Comparison of ENCODE assay signal across 16 mouse cellular contexts in the genomic region with DNA sequence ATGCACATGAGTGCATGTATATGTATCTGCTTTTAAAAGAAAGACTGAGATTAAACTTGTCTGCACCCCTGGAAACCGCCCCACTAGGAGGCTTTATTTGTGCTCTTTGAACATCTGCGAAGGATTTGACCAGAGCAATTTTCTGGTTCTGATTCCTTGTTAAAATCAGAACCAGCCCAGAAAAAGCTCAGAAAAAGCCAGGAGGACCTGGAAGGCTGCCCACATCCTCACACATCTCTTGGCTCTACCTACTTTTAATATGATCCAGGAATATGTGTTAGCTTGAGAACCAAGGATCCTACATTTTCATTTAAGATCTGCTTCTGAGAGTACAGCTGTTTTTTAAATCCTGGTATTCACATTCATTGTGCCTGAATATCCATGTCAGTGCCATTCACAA. TPM values are rescaled to one million over a fixed set of nuclear protein-coding genes. Genes with fewer than 3 reads are reported as not detected.
DNase-seq lines count a peak whose midpoint lies in the region; TF ChIP-seq lines count a peak whose summit lies in the region.
"Had no signal": no experiment of that assay in that cellular context is flagged by ENCODE, and none has a peak within 500 bp of the region (broad histone marks: within the 10 kb centered on the region; RNA-seq: fewer than 3 reads in every experiment).

No protein-coding gene starts in this region.

- TF ChIP-seq POLR2A in cerebellum, adult 2 months (IDR thresholded peaks at IDR 0.05; ENCODE audit: borderline replicate concordance, insufficient read depth, low read length) = no peak

- TF ChIP-seq CTCF in cerebellum, adult 2 months (IDR thresholded peaks at IDR 0.05; ENCODE audit: borderline replicate concordance, insufficient read depth, low read depth, low read length) = no peak

- H3K4me1 ChIP-seq in cerebellum, adult 2 months (ENCODE audit: control insufficient read depth, insufficient read depth, low read length) = no peaks in the 10 kb centered on the region
- H3K4me1 ChIP-seq: forebrain, embryonic 12.5 days; heart, embryonic 12.5 days; hindbrain, embryonic 10.5 days; hindbrain, embryonic 15.5 days had no signal

- DNase-seq in frontal cortex, adult 2 months (ENCODE audit: extremely low spot score in 1 of 2, low spot score in 1 of 2) = peak; percentile 20 to 52
- no peak for DNase-seq in frontal cortex, postnatal 14 days (ENCODE audit: low spot score in 2 of 2)
- peak; percentile 11 for DNase-seq in right cerebral cortex, adult 18-20 months
- DNase-seq in right cerebral cortex, postnatal 25 days = no peak
- DNase-seq in right cerebral cortex, postnatal 10 days (ENCODE audit: low spot score in 2 of 2) = peak; percentile 61 to 62
- DNase-seq in cerebellum, adult 2 months = no peak
- no peak for DNase-seq in T-cell, adult 2 months (ENCODE audit: low spot score)
- DNase-seq: adrenal gland, adult 8-10 months; cerebellum, adult 11-12 months; cerebellum, postnatal 10 days; gastrocnemius, adult 2 months; gastrocnemius, postnatal 25 days had no signal

- H3K4me3 ChIP-seq in cerebellum, adult 2 months (replicated peaks; ENCODE audit: insufficient read depth, low read depth, low read length) = no peak overlapping the region
- H3K4me3 ChIP-seq: forebrain, embryonic 12.5 days; gastrocnemius, adult 2 months; heart, embryonic 12.5 days; hindbrain, embryonic 10.5 days; hindbrain, embryonic 15.5 days had no signal

- no peak overlapping the region for H3K27ac ChIP-seq in cerebellum, adult 2 months (ENCODE audit: insufficient read depth, low read length)
- H3K27ac ChIP-seq: forebrain, embryonic 12.5 days; gastrocnemius, adult 2 months; hindbrain, embryonic 10.5 days; hindbrain, embryonic 15.5 days had no signal

- H3K27me3 ChIP-seq in cerebellum, adult 2 months (ENCODE audit: control insufficient read depth, insufficient read depth, low read length) = no peaks in the 10 kb centered on the region
- H3K27me3 ChIP-seq: forebrain, embryonic 12.5 days; heart, embryonic 12.5 days; hindbrain, embryonic 15.5 days had no signal

- WGBS in cerebellum, adult 2 months = 79% methylated on average over 2 of the region's 2 CpGs

RNA-seq across cellular contexts. Expression of gene Card11, which starts 29.0 kb away (rescaled TPM):
- 0.20 and 0.27 TPM in 2 replicates for polyA plus RNA-seq in frontal cortex, adult 2 months (2012; rRNA removed)
- 0.25 and 0.44 TPM in 2 replicates for polyA plus RNA-seq in cerebellum, adult 2 months (2012; rRNA removed)

Comparison
In these comparisons a context has a peak if more than half of its experiments do, and no peak if none do; other contexts are left out.
1. DNase-seq: peak in frontal cortex, adult 2 months (2 of 2), right cerebral cortex, adult 18-20 months (single experiment) and right cerebral cortex, postnatal 10 days (2 of 2); none in frontal cortex, postnatal 14 days (0 of 2), right cerebral cortex, postnatal 25 days (single experiment), cerebellum, adult 2 months (0 of 2) and T-cell, adult 2 months (single experiment).